1 mouse cellular context compared by ENCODE assay signal in the genomic region with DNA sequence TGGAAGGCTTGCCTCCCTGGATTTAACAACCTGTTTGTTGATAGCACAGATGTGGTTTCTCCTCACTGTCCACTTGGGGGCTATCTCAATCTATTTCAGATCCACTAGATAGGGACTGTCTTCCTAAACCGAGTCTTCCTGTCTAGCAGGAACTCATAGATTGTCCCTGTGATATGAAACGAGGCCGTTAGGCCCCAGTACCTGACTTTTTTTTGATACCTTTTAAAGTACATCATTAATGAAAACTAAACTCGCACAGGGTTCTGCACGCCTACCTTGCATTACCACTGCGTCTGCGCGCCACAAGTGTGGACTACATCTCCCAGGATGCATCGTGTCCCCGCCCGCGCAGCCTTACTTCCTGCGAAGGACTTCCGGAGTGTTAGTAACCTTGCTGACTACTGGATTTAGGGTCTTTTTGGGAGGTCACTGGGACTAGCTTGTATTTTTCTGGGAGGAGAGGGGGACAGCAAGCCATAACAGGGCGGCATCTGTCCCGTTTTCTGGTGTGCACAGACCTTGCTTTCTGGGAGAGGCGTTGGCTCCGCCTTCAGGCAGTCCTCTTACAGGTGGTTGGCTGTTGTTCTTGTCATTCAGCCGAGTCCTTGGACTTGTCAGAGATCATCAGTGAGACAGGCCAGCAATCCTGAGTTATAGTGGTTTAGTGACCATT.
TF ChIP-seq lines count a peak whose summit lies in the region.

No protein-coding gene starts in this region.

TF ChIP-seq in CH12.LX, 34 proteins besides CTCF, POLR2A, EP300 and RAD21 (continued from another document):
- TF ChIP-seq ZNF384 (IDR thresholded peaks at IDR 0.05; ENCODE audit: low read depth, low read length) = no peak; the same call in 1 of the 2 replicates
- TF ChIP-seq ZKSCAN1 (IDR thresholded peaks at IDR 0.05; ENCODE audit: borderline replicate concordance, low read depth, low read length) = no peak
- peak; percentile 64 for TF ChIP-seq CHD2 (IDR thresholded peaks at IDR 0.05; ENCODE audit: low read length)
- no peak for TF ChIP-seq PAX5 (IDR thresholded peaks at IDR 0.05; ENCODE audit: low read length)
- TF ChIP-seq E2F4 (IDR thresholded peaks at IDR 0.05; ENCODE audit: insufficient replicate concordance, low read depth, low read length) = no peak; the same call in 1 of the 2 replicates
- TF ChIP-seq UBTF (IDR thresholded peaks at IDR 0.05; ENCODE audit: low read depth, low read length) = no peak
- no peak for TF ChIP-seq ZMIZ1 (IDR thresholded peaks at IDR 0.05; ENCODE audit: low read depth, low read length)
- TF ChIP-seq MAX (IDR thresholded peaks at IDR 0.05; ENCODE audit: low read length) = no peak
- TF ChIP-seq SMC3 (IDR thresholded peaks at IDR 0.05; ENCODE audit: low read depth, low read length) = peak; percentile 87
- TF ChIP-seq MAZ (IDR thresholded peaks at IDR 0.05; ENCODE audit: low read depth, low read length) = no peak
- peak; percentile 74; the same call in 1 of the 2 replicates for TF ChIP-seq SIN3A (IDR thresholded peaks at IDR 0.05; ENCODE audit: low read length)
- TF ChIP-seq TBP (conservative IDR thresholded peaks at IDR 0.05; ENCODE audit: low read depth, low read length) = 0 out of 2 replicates have a peak, but pooled peaks have one; percentile 50
- TF ChIP-seq IRF4 (IDR thresholded peaks at IDR 0.05; ENCODE audit: low read depth, low read length) = peak; percentile 38; the same call in 1 of the 2 replicates
- TF ChIP-seq JUND (conservative IDR thresholded peaks at IDR 0.05; ENCODE audit: low read depth, low read length) = no peak
- TF ChIP-seq ELF1 (IDR thresholded peaks at IDR 0.05; ENCODE audit: low read depth, low read length) = peak; percentile 93
- TF ChIP-seq KAT2A (IDR thresholded peaks at IDR 0.05; ENCODE audit: insufficient replicate concordance, low read length) = peak; percentile 95; the same call in 1 of the 2 replicates
- no peak for TF ChIP-seq MXI1 (IDR thresholded peaks at IDR 0.05; ENCODE audit: low read depth, low read length)
- peak; percentile 90 for TF ChIP-seq NRF1 (IDR thresholded peaks at IDR 0.05; ENCODE audit: low read depth, low read length)
- no peak for TF ChIP-seq USF2 (conservative IDR thresholded peaks at IDR 0.05; ENCODE audit: low read depth, low read length)
- no peak for TF ChIP-seq BHLHE40 (IDR thresholded peaks at IDR 0.05; ENCODE audit: low read depth, low read length)
- TF ChIP-seq CHD1 (IDR thresholded peaks at IDR 0.05; ENCODE audit: low read depth, low read length) = no peak
- no peak for TF ChIP-seq NELFE (IDR thresholded peaks at IDR 0.05; ENCODE audit: low read depth, low read length)
- peak; percentile 40; the same call in 1 of the 2 replicates for TF ChIP-seq GABPA (IDR thresholded peaks at IDR 0.05; ENCODE audit: insufficient replicate concordance, low read depth, low read length)
- no peak; the same call in 1 of the 2 replicates for TF ChIP-seq POLR2AphosphoS2 (IDR thresholded peaks at IDR 0.05; ENCODE audit: low read depth, low read length)
- peak; percentile 10; the same call in 1 of the 2 replicates for TF ChIP-seq MEF2A (IDR thresholded peaks at IDR 0.05; ENCODE audit: borderline replicate concordance, low read depth, low read length)
- TF ChIP-seq JUN (IDR thresholded peaks at IDR 0.05; ENCODE audit: insufficient read depth, low read depth, low read length) = no peak
- TF ChIP-seq HCFC1 (IDR thresholded peaks at IDR 0.05; ENCODE audit: low read depth, low read length) = peak; percentile 99
- no peak for TF ChIP-seq RCOR1 (conservative IDR thresholded peaks at IDR 0.05; ENCODE audit: low read depth, low read length)
- peak; percentile 45 for TF ChIP-seq ZC3H11A (IDR thresholded peaks at IDR 0.05; ENCODE audit: low read depth, low read length)
TF ChIP-seq in CH12.LX: peak in this region for 13.
